Mouse (Mus musculus) E14TG2a.4 (cell line): ENCODE measurements around the gene Stpg4.

ENCODE experiments used
- CTCF ChIP-seq: conservative IDR thresholded peaks from 2 replicates; pipeline ENCODE4 v1.5.1; 2014; ENCODE audit warnings: low read length
- NANOG ChIP-seq: IDR thresholded peaks from 2 replicates; pipeline ENCODE4 v1.6.1; 2014; ENCODE audit warnings: borderline replicate concordance, low read length, mixed read lengths
- POU5F1 ChIP-seq: IDR thresholded peaks from 2 replicates; pipeline ENCODE4 v1.6.1; 2014; ENCODE audit warnings: low read length, borderline replicate concordance

GRCm38 (mm10) chr17:87458911-87459749, 31.6 kb upstream of the Stpg4 start:
- TF ChIP-seq CTCF (no peak), NANOG (no peak), POU5F1 (no peak)
